Mouse (Mus musculus): ENCODE measurements around the gene Nupl2. TPM values are rescaled to one million over a fixed set of nuclear protein-coding genes. Genes with fewer than 3 reads are reported as not detected.

Gene Nupl2
- polyA plus RNA-seq, 1 experiment, result 2.5 TPM

DNA sequence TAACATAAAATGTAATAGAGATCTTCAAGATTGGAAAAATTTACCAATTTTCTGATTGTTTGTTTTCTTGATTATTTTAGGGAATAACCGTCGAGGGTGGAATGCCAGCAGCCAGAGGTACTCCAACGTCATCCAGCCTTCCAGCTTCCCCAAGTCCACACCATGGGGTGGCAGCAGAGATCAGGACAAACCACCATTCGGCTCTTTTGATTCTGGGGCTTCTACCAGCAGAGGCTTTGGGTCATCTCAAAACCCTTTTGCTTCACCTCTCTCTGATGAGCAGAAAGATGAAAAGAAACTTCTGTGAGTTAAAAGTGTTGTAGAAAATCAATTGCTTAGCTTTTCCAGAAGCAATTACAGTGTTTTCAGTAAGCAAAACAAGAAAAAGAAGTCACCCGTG is 2.5 kb downstream of the Nupl2 start:
- no peak overlapping the region for H3K4me3 ChIP-seq (replicated peaks)
- H3K9me3 ChIP-seq, result no peaks in the 10 kb centered on the region
- peaks cover 10% of the 10 kb centered on the region for H3K4me1 ChIP-seq
- no peaks in the 10 kb centered on the region for H3K27me3 ChIP-seq (replicated peaks)
- H3K36me3 ChIP-seq (replicated peaks; ENCODE audit: low read length), result peaks cover 42% of the 10 kb centered on the region
- TF ChIP-seq FLI1 (IDR thresholded peaks at IDR 0.05; ENCODE audit: low read length), result no peak
- TF ChIP-seq GATA1 (IDR thresholded peaks at IDR 0.05; ENCODE audit: borderline replicate concordance, low read length), result no peak

- no peak for TF ChIP-seq FLI1 (IDR thresholded peaks at IDR 0.05; ENCODE audit: low read length)
- Histone ChIP-seq H3K27me3 (replicated peaks) (no peaks in the 10 kb centered on the region), H3K4me1 (peaks cover 7% of the 10 kb centered on the region), H3K4me3 (replicated peaks) (no peak overlapping the region), H3K9me3 (no peaks in the 10 kb centered on the region), H3K36me3 (replicated peaks; ENCODE audit: low read length) (peaks cover 61% of the 10 kb centered on the region)
Observed at GRCm38 (mm10) chr5:24169881-24170280, 5.1 kb downstream of the Nupl2 start.

- H3K36me3 ChIP-seq (replicated peaks; ENCODE audit: low read length), result peaks cover 81% of the 10 kb centered on the region
Observed at GRCm38 (mm10) chr5:24172092-24172491, 7.3 kb downstream of the Nupl2 start.

GRCm38 (mm10) chr5:24181514-24182295 is 16.9 kb downstream of the Nupl2 start:
- Histone ChIP-seq H3K4me1 (no peaks in the 10 kb centered on the region), H3K36me3 (replicated peaks; ENCODE audit: low read length) (peaks cover 70% of the 10 kb centered on the region), H3K9me3 (peaks cover 11% of the 10 kb centered on the region), H3K27me3 (replicated peaks) (no peaks in the 10 kb centered on the region), H3K4me3 (replicated peaks) (no peak overlapping the region)
- no peak for TF ChIP-seq GATA1 (IDR thresholded peaks at IDR 0.05; ENCODE audit: borderline replicate concordance, low read length)
- TF ChIP-seq FLI1 (IDR thresholded peaks at IDR 0.05; ENCODE audit: low read length), result no peak

More at GRCm38 (mm10) chr5:24172092-24172491, 7.3 kb downstream of the Nupl2 start:
- no peaks in the 10 kb centered on the region for H3K9me3 ChIP-seq
- no peaks in the 10 kb centered on the region for H3K4me1 ChIP-seq
- no peak overlapping the region for H3K4me3 ChIP-seq (replicated peaks)
- no peak for TF ChIP-seq FLI1 (IDR thresholded peaks at IDR 0.05; ENCODE audit: low read length)
- H3K27me3 ChIP-seq (replicated peaks), result no peaks in the 10 kb centered on the region

- no peak for TF ChIP-seq GATA1 (IDR thresholded peaks at IDR 0.05; ENCODE audit: borderline replicate concordance, low read length)
- no peak for TF ChIP-seq FLI1 (IDR thresholded peaks at IDR 0.05; ENCODE audit: low read length)
- no peak overlapping the region for H3K4me3 ChIP-seq (replicated peaks)
- H3K27me3 ChIP-seq (replicated peaks), result peaks cover 2% of the 10 kb centered on the region
- peaks cover 16% of the 10 kb centered on the region for H3K9me3 ChIP-seq
- H3K4me1 ChIP-seq, result no peaks in the 10 kb centered on the region
- H3K36me3 ChIP-seq (replicated peaks; ENCODE audit: low read length), result peaks cover 64% of the 10 kb centered on the region
Observed at GRCm38 (mm10) chr5:24182296-24182734, 17.6 kb downstream of the Nupl2 start.

- H3K4me3 ChIP-seq (replicated peaks), result no peak overlapping the region
- H3K27me3 ChIP-seq (replicated peaks), result peaks cover 2% of the 10 kb centered on the region
- no peak for TF ChIP-seq GATA1 (IDR thresholded peaks at IDR 0.05; ENCODE audit: borderline replicate concordance, low read length)
- no peak for TF ChIP-seq FLI1 (IDR thresholded peaks at IDR 0.05; ENCODE audit: low read length)
- H3K4me1 ChIP-seq, result no peaks in the 10 kb centered on the region
- peaks cover 20% of the 10 kb centered on the region for H3K9me3 ChIP-seq
- H3K36me3 ChIP-seq (replicated peaks; ENCODE audit: low read length), result peaks cover 56% of the 10 kb centered on the region
Observed at GRCm38 (mm10) chr5:24183096-24183495, 18.3 kb downstream of the Nupl2 start.

- Histone ChIP-seq H3K36me3 (replicated peaks; ENCODE audit: low read length) (peaks cover 50% of the 10 kb centered on the region), H3K27me3 (replicated peaks) (peaks cover 2% of the 10 kb centered on the region), H3K9me3 (peaks cover 20% of the 10 kb centered on the region), H3K4me1 (no peaks in the 10 kb centered on the region), H3K4me3 (replicated peaks) (no peak overlapping the region)
- no peak for TF ChIP-seq GATA1 (IDR thresholded peaks at IDR 0.05; ENCODE audit: borderline replicate concordance, low read length)
- TF ChIP-seq FLI1 (IDR thresholded peaks at IDR 0.05; ENCODE audit: low read length), result no peak
Observed at GRCm38 (mm10) chr5:24184011-24184410, 19.2 kb downstream of the Nupl2 start.

DNA sequence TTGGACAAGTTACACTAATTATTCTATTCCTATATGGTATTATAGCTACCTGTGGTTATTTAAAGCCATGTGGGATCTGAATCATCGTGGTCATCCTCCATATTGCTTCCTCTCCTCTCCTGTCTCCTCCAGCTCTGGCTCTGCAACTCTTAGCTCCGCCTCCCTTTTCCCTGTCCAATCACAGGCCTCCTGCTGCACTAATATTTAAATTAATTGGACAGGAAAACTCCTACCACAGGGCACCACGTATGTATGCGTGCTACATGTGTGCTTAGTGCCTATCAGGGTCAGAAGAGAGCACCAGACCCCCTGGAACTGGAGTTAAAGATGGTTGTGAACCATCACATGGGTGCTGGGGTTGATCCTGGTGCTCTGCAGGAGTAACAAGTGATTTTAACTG is 23.7 kb downstream of the Nupl2 start:
- Histone ChIP-seq H3K36me3 (replicated peaks; ENCODE audit: low read length) (peaks cover 13% of the 10 kb centered on the region), H3K27me3 (replicated peaks) (peaks cover 7% of the 10 kb centered on the region), H3K4me1 (no peaks in the 10 kb centered on the region; the same call in 1 of the 2 replicates), H3K4me3 (replicated peaks) (no peak overlapping the region), H3K9me3 (peaks cover 30% of the 10 kb centered on the region)
- TF ChIP-seq GATA1 (IDR thresholded peaks at IDR 0.05; ENCODE audit: borderline replicate concordance, low read length), result no peak
- TF ChIP-seq FLI1 (IDR thresholded peaks at IDR 0.05; ENCODE audit: low read length), result no peak

DNA sequence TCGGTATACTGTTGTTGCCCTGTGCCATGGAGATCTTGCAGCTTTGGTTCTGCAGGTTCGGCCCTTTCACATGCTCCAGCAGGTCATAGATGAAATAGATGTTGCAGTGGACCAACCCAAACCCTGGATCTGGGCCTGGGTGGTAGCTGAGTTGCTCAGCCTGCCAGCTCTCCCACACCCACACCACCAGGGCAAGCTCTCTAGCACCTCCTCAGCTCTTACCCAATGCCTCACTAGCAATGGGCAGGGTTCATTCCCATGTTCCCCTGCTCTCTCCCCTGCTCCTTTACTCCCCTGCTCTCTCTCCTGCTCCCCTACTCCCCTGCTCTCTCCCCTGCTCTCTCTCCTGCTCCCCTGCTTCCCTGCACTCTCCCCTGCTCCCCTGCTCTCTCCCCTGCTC is 27.1 kb downstream of the Nupl2 start:
- no peaks in the 10 kb centered on the region for H3K36me3 ChIP-seq (replicated peaks; ENCODE audit: low read length)
- H3K4me3 ChIP-seq (replicated peaks), result no peak overlapping the region
- no peak for TF ChIP-seq GATA1 (IDR thresholded peaks at IDR 0.05; ENCODE audit: borderline replicate concordance, low read length)
- no peak for TF ChIP-seq FLI1 (IDR thresholded peaks at IDR 0.05; ENCODE audit: low read length)
- H3K4me1 ChIP-seq, result no peaks in the 10 kb centered on the region; the same call in 1 of the 2 replicates
- H3K9me3 ChIP-seq, result peaks cover 23% of the 10 kb centered on the region
- H3K27me3 ChIP-seq (replicated peaks), result peaks cover 6% of the 10 kb centered on the region

- no peak for TF ChIP-seq GATA1 (IDR thresholded peaks at IDR 0.05; ENCODE audit: borderline replicate concordance, low read length)
- TF ChIP-seq FLI1 (IDR thresholded peaks at IDR 0.05; ENCODE audit: low read length), result no peak
- Histone ChIP-seq H3K4me1 (no peaks in the 10 kb centered on the region), H3K36me3 (replicated peaks; ENCODE audit: low read length) (no peaks in the 10 kb centered on the region), H3K27me3 (replicated peaks) (peaks cover 14% of the 10 kb centered on the region), H3K9me3 (no peaks in the 10 kb centered on the region), H3K4me3 (replicated peaks) (no peak overlapping the region)
Observed at GRCm38 (mm10) chr5:24201006-24201405, 36.2 kb downstream of the Nupl2 start.
